ENCODE assay signal across 9 mouse cellular contexts in the genomic region with DNA sequence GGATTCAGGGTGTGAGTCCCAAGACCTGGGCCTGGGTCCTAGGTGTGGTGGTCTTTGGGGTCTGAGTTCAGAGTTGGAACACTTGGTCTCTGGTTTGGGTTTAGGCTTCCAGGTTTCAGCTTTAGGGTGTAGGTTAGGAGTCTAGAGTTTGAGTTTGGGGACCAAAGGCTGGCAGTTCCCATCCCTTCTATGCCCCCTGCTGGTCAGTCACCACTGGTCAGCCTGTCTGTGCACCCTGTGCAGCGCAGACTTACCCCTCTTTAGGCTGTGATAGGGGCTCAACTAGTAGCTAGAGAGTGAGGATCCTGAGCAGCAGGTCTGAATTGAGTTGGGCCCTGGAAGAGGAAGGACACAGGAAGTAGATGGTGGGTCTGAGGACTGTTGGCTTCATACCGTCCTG. TPM values are rescaled to one million over a fixed set of nuclear protein-coding genes. Genes with fewer than 3 reads are reported as not detected.
DNase-seq lines count a peak whose midpoint lies in the region; ATAC-seq and TF ChIP-seq lines count a peak whose summit lies in the region.
"Had no signal": no experiment of that assay in that cellular context is flagged by ENCODE, and none has a peak within 500 bp of the region (broad histone marks: within the 10 kb centered on the region; RNA-seq: fewer than 3 reads in every experiment).

No protein-coding gene starts in this region.

- DNase-seq in hindbrain, embryonic 10.5 days (ENCODE audit: low spot score), result peak; percentile 56
- DNase-seq in c-Kit-positive CD71-negative TER-119-negative erythroid progenitor cells, embryonic 14.5 days (ENCODE audit: low read depth), result peak; percentile 34
- DNase-seq in naive thymus-derived CD4-positive, alpha-beta T cell, adult 2 months (ENCODE audit: low read depth), result peak; percentile 47
- DNase-seq in forebrain, embryonic 10.5 days (ENCODE audit: extremely low spot score, low spot score), result no peak

- no peak overlapping the region for H3K4me2 ChIP-seq in hindbrain, embryonic 16.5 days (ENCODE audit: low read length)
- no peak overlapping the region for H3K4me2 ChIP-seq in intestine, embryonic 16.5 days (ENCODE audit: low read depth, low read length)
- H3K4me2 ChIP-seq in limb, embryonic 15.5 days, result no peak overlapping the region

- H3K27ac ChIP-seq in hindbrain, embryonic 10.5 days, result no peak overlapping the region
- H3K27ac ChIP-seq in hindbrain, embryonic 16.5 days (ENCODE audit: low read depth, low read length), result no peak overlapping the region
- H3K27ac ChIP-seq in intestine, embryonic 16.5 days (ENCODE audit: low read length), result no peak overlapping the region
- peak overlapping the region; percentile 58 for H3K27ac ChIP-seq in limb, embryonic 15.5 days
- no peak overlapping the region for H3K27ac ChIP-seq in forebrain, embryonic 10.5 days

- ATAC-seq in hindbrain, embryonic 16.5 days, result no peak
- ATAC-seq in intestine, embryonic 16.5 days, result peak; percentile 41; the same call in 1 of the 2 replicates
- ATAC-seq in limb, embryonic 15.5 days (ENCODE audit: insufficient number of reproducible peaks, low FRiP score, low TSS enrichment, low read depth), result no peak

- 0 out of 2 replicates have a peak, but pooled peaks have one; percentile 7 for TF ChIP-seq CTCF in E14TG2a.4 (conservative IDR thresholded peaks at IDR 0.05; ENCODE audit: low read length)

- peaks cover 18% of the 10 kb centered on the region for H3K27me3 ChIP-seq in hindbrain, embryonic 10.5 days (ENCODE audit: insufficient read depth, poor library complexity, severe bottlenecking)
- H3K27me3 ChIP-seq in hindbrain, embryonic 16.5 days (replicated peaks; ENCODE audit: control insufficient read depth, insufficient read depth, low read length), result no peaks in the 10 kb centered on the region
- peaks cover 48% of the 10 kb centered on the region for H3K27me3 ChIP-seq in E14TG2a.4 (ENCODE audit: insufficient read depth, low read length)
- no peaks in the 10 kb centered on the region for H3K27me3 ChIP-seq in intestine, embryonic 16.5 days (replicated peaks; ENCODE audit: control insufficient read depth, insufficient read depth, low read length)
- H3K27me3 ChIP-seq in limb, embryonic 15.5 days, result no peaks in the 10 kb centered on the region; the same call in 1 of the 2 replicates
- peaks cover 26% of the 10 kb centered on the region for H3K27me3 ChIP-seq in forebrain, embryonic 10.5 days (ENCODE audit: poor library complexity, severe bottlenecking)

- no peaks in the 10 kb centered on the region for H3K36me3 ChIP-seq in hindbrain, embryonic 10.5 days
- H3K36me3 ChIP-seq in hindbrain, embryonic 16.5 days (ENCODE audit: control insufficient read depth, insufficient read depth, low read length), result no peaks in the 10 kb centered on the region
- H3K36me3 ChIP-seq in E14TG2a.4 (ENCODE audit: insufficient read depth, low read length), result no peaks in the 10 kb centered on the region
- H3K36me3 ChIP-seq in intestine, embryonic 16.5 days (ENCODE audit: control insufficient read depth, insufficient read depth, low read length), result no peaks in the 10 kb centered on the region
- H3K36me3 ChIP-seq in limb, embryonic 15.5 days, result no peaks in the 10 kb centered on the region
- H3K36me3 ChIP-seq in forebrain, embryonic 10.5 days (replicated peaks), result no peaks in the 10 kb centered on the region

- H3K9me3 ChIP-seq in hindbrain, embryonic 10.5 days, result no peaks in the 10 kb centered on the region
- H3K9me3 ChIP-seq in hindbrain, embryonic 16.5 days (ENCODE audit: control insufficient read depth, low read length), result no peaks in the 10 kb centered on the region
- peaks cover 7% of the 10 kb centered on the region; the same call in 1 of the 2 replicates for H3K9me3 ChIP-seq in E14TG2a.4 (ENCODE audit: low read length)
- no peaks in the 10 kb centered on the region for H3K9me3 ChIP-seq in intestine, embryonic 16.5 days (ENCODE audit: control insufficient read depth, low read length)
- H3K9me3 ChIP-seq in limb, embryonic 15.5 days, result no peaks in the 10 kb centered on the region
- no peaks in the 10 kb centered on the region for H3K9me3 ChIP-seq in forebrain, embryonic 10.5 days

- WGBS in hindbrain, embryonic 10.5 days, result 58% methylated on average over 2 of the region's 2 CpGs
- 70% methylated on average over 2 of the region's 2 CpGs for WGBS in hindbrain, embryonic 16.5 days
- WGBS in intestine, embryonic 16.5 days, result 52% methylated on average over 2 of the region's 2 CpGs
- 67% methylated on average over 2 of the region's 2 CpGs for WGBS in limb, embryonic 15.5 days
- WGBS in forebrain, embryonic 10.5 days, result 63% methylated on average over 2 of the region's 2 CpGs

- no peak overlapping the region for H3K9ac ChIP-seq in hindbrain, embryonic 16.5 days (ENCODE audit: low read depth, low read length)
- H3K9ac ChIP-seq in intestine, embryonic 16.5 days (ENCODE audit: low read depth, low read length), result no peak overlapping the region
- H3K9ac ChIP-seq in limb, embryonic 15.5 days, result no peak overlapping the region

- H3K4me1 ChIP-seq in hindbrain, embryonic 10.5 days (replicated peaks), result peaks cover 26% of the 10 kb centered on the region
- no peaks in the 10 kb centered on the region for H3K4me1 ChIP-seq in hindbrain, embryonic 16.5 days (ENCODE audit: control insufficient read depth, insufficient read depth, low read depth, low read length)
- peaks cover 7% of the 10 kb centered on the region; the same call in 1 of the 2 replicates for H3K4me1 ChIP-seq in E14TG2a.4 (replicated peaks; ENCODE audit: low read depth, low read length)
- H3K4me1 ChIP-seq in intestine, embryonic 16.5 days (ENCODE audit: control insufficient read depth, insufficient read depth, low read length), result peaks cover 6% of the 10 kb centered on the region; the same call in 1 of the 2 replicates
- H3K4me1 ChIP-seq in limb, embryonic 15.5 days, result peaks cover 57% of the 10 kb centered on the region
- H3K4me1 ChIP-seq in forebrain, embryonic 10.5 days, result peaks cover 20% of the 10 kb centered on the region

- no peak overlapping the region for H3K4me3 ChIP-seq in hindbrain, embryonic 10.5 days
- no peak overlapping the region for H3K4me3 ChIP-seq in hindbrain, embryonic 16.5 days (ENCODE audit: low read length)
- no peak overlapping the region for H3K4me3 ChIP-seq in E14TG2a.4 (replicated peaks; ENCODE audit: low read length)
- no peak overlapping the region for H3K4me3 ChIP-seq in intestine, embryonic 16.5 days (ENCODE audit: low read length)
- H3K4me3 ChIP-seq in limb, embryonic 15.5 days, result no peak overlapping the region
- H3K4me3 ChIP-seq in forebrain, embryonic 10.5 days, result no peak overlapping the region

RNA-seq across cellular contexts. Expression of a gene that starts 12.3 kb away (rescaled TPM):
- 31.6 and 38.7 TPM in 2 replicates for polyA plus RNA-seq in hindbrain, embryonic 10.5 days (2016; fragmentation: Nextera tagmentation; extraction: Ambion mirVana)
- 12.3 and 13.6 TPM in 2 replicates for polyA plus RNA-seq in hindbrain, embryonic 16.5 days (2015; fragmentation: Nextera tagmentation; extraction: Ambion mirVana)
- polyA plus RNA-seq in intestine, embryonic 16.5 days (2015; fragmentation: Nextera tagmentation; extraction: Ambion mirVana), result 15.4 and 16.4 TPM in 2 replicates
- 82.6 and 110 TPM in 2 replicates for polyA plus RNA-seq in limb, embryonic 15.5 days (2015; fragmentation: Nextera tagmentation; extraction: Ambion mirVana)
- polyA plus RNA-seq in forebrain, embryonic 10.5 days (2016; fragmentation: Nextera tagmentation; extraction: Ambion mirVana), result 19.2 and 23.0 TPM in 2 replicates

RNA-seq across cellular contexts. Expression of a gene that starts 17.6 kb away (rescaled TPM):
- 2.0 TPM in 1 of 2 replicates, not detected in the other for polyA plus RNA-seq in hindbrain, embryonic 10.5 days (2016; fragmentation: Nextera tagmentation; extraction: Ambion mirVana)
- 1.1 and 2.3 TPM in 2 replicates for polyA plus RNA-seq in hindbrain, embryonic 16.5 days (2015; fragmentation: Nextera tagmentation; extraction: Ambion mirVana)
- 0.67 and 0.71 TPM in 2 replicates for polyA plus RNA-seq in intestine, embryonic 16.5 days (2015; fragmentation: Nextera tagmentation; extraction: Ambion mirVana)
- 16.3 and 125 TPM in 2 replicates for polyA plus RNA-seq in limb, embryonic 15.5 days (2015; fragmentation: Nextera tagmentation; extraction: Ambion mirVana)
- polyA plus RNA-seq in forebrain, embryonic 10.5 days (2016; fragmentation: Nextera tagmentation; extraction: Ambion mirVana), result 0.27 and 0.54 TPM in 2 replicates

RNA-seq across cellular contexts. Expression of a gene that starts 38.7 kb away (rescaled TPM):
- not detected in 2 replicates for polyA plus RNA-seq in hindbrain, embryonic 10.5 days (2016; fragmentation: Nextera tagmentation; extraction: Ambion mirVana)
- polyA plus RNA-seq in hindbrain, embryonic 16.5 days (2015; fragmentation: Nextera tagmentation; extraction: Ambion mirVana), result not detected in 2 replicates
- polyA plus RNA-seq in intestine, embryonic 16.5 days (2015; fragmentation: Nextera tagmentation; extraction: Ambion mirVana), result not detected in 2 replicates
- polyA plus RNA-seq in limb, embryonic 15.5 days (2015; fragmentation: Nextera tagmentation; extraction: Ambion mirVana), result not detected in 2 replicates
- not detected in 2 replicates for polyA plus RNA-seq in forebrain, embryonic 10.5 days (2016; fragmentation: Nextera tagmentation; extraction: Ambion mirVana)
- polyA plus RNA-seq: heart, embryonic 16.5 days had no signal

RNA-seq across cellular contexts. Expression of a gene that starts 54.5 kb away (rescaled TPM):
- not detected in 2 replicates for polyA plus RNA-seq in hindbrain, embryonic 10.5 days (2016; fragmentation: Nextera tagmentation; extraction: Ambion mirVana)
- polyA plus RNA-seq in hindbrain, embryonic 16.5 days (2015; fragmentation: Nextera tagmentation; extraction: Ambion mirVana), result not detected in 2 replicates
- not detected in 2 replicates for polyA plus RNA-seq in intestine, embryonic 16.5 days (2015; fragmentation: Nextera tagmentation; extraction: Ambion mirVana)
- polyA plus RNA-seq in limb, embryonic 15.5 days (2015; fragmentation: Nextera tagmentation; extraction: Ambion mirVana), result not detected in 2 replicates
- polyA plus RNA-seq in forebrain, embryonic 10.5 days (2016; fragmentation: Nextera tagmentation; extraction: Ambion mirVana), result not detected in 2 replicates
- polyA plus RNA-seq: heart, embryonic 16.5 days had no signal
